Mouse (Mus musculus) olfactory bulb, adult 2 months (tissue): ENCODE measurements around the gene Dnajc25.

Source experiments
- CTCF ChIP-seq: fragments of 200-500 bp; IDR thresholded peaks from 2 replicates; pipeline ENCODE4 v1.5.1; 2012; ENCODE audit warnings: low read depth, mild to moderate bottlenecking, low read length, moderate library complexity; ENCODE audit not compliant: insufficient read depth
- POLR2A ChIP-seq: fragments of 200-500 bp; IDR thresholded peaks from 2 replicates; pipeline ENCODE4 v1.6.1; 2012; ENCODE audit warnings: mild to moderate bottlenecking, low read depth, low read length, moderate library complexity; ENCODE audit not compliant: insufficient read depth

DNA sequence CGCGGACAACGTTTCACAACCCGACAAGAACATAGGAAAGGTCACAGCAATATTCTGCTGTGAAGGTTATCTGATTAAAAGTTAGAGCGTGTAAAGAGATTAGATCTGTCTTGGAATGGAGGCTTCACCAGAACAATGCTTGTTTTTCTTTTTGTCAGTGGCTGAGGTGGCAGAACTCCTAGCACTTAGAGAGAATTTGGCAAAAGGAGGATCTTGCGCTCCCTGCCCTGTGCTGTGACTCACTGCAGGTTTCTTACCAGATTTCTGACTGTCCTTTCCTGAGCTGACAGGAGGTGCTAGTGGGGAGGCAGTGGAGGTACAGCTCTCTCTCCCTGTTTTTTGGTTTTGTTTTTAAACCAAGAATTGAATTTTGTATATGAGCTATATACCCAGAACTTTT is 12.2 kb downstream of the Dnajc25 start:
- TF ChIP-seq CTCF (no peak), POLR2A (no peak)
